Mouse (Mus musculus) left cerebral cortex, postnatal 14 days (tissue): ENCODE data around the gene Pabpc4. TPM values are rescaled to one million over a fixed set of nuclear protein-coding genes. Genes with fewer than 3 reads are reported as not detected.
"Not testable (repeated sequence)": the region's sequence is repeated elsewhere in the genome, so short reads cannot be mapped to it uniquely, and the experiment has no call there.

Source experiments
- DNase-seq, 2 experiments: peaks; one replicate each; pipeline ENCODE4 v3.0.0; 2021 to 2022; ENCODE audit warnings: low spot score in 2 of 2, mixed read lengths in 1 of 2
- intact Hi-C: fragments of 180-260 bp; cut with DNase I; formaldehyde crosslinking; loops from one replicate; pipeline ENCODE4 v1.15.1; 2025
- total RNA-seq, 2 experiments: library from RNA; stranded (reverse); gene quantifications; 2 replicates each; pipeline ENCODE4 v1.2.3; 2021

The Pabpc4 gene
- total RNA-seq, 2 experiments from 2014 or later = 37.2 to 39.2 TPM

- intact Hi-C loops = no loop called here
These were observed 72.0 kb downstream of the Pabpc4 start for GRCm38 (mm10) chr4:123334177-123334576.

GRCm38 (mm10) chr4:123335244-123335643 is 73.1 kb downstream of the Pabpc4 start:
- DNase-seq, intact Hi-C loops: not testable (repeated sequence)

More at GRCm38 (mm10) chr4:123334177-123334576, 72.0 kb downstream of the Pabpc4 start:
- DNase-seq = no peak

GRCm38 (mm10) chr4:123335796-123336585 is 73.8 kb downstream of the Pabpc4 start:
- DNase-seq = no peak
- intact Hi-C loops = no loop called here

GRCm38 (mm10) chr4:123337693-123338092 is 75.5 kb downstream of the Pabpc4 start:
- no peak for DNase-seq

GRCm38 (mm10) chr4:123340232-123340631 is 78.1 kb downstream of the Pabpc4 start:
- intact Hi-C loops = loop anchor here (5.0 kb wide), 1 partner anchor 33 kb away; no protein-coding TSS in a partner anchor
- DNase-seq = no peak

More at GRCm38 (mm10) chr4:123337693-123338092, 75.5 kb downstream of the Pabpc4 start:
- intact Hi-C loops = no loop called here

- DNase-seq = no peak
- intact Hi-C loops = loop anchor here (5.0 kb wide), 1 partner anchor 35 kb away; no protein-coding TSS in a partner anchor
These were observed 80.0 kb downstream of the Pabpc4 start for GRCm38 (mm10) chr4:123342091-123342641.

- peak; percentile 41 to 42 for DNase-seq
- intact Hi-C loops = loop anchor here (5.0 kb wide), 1 partner anchor 36 kb away; no protein-coding TSS in a partner anchor
These were observed 80.7 kb downstream of the Pabpc4 start, which contains the start of gene Bmp8a for GRCm38 (mm10) chr4:123342642-123343470. Gene Bmp8a, minus strand, starts transcription at chr4:123343252.

GRCm38 (mm10) chr4:123343471-123343789 is 81.3 kb downstream of the Pabpc4 start:
- DNase-seq = no peak
- intact Hi-C loops = loop anchor here (5.0 kb wide), 1 partner anchor 36 kb away; no protein-coding TSS in a partner anchor

Other genes starting within 250 kb of the Pabpc4 start
- gene Trit1, start 245.8 kb upstream of the Pabpc4 start, total RNA-seq = 10 to 100 TPM; 22.8 to 22.9 TPM
- under 1 TPM; 0.24 to 0.40 TPM for gene Bmp8b, start 157.2 kb upstream of the Pabpc4 start, total RNA-seq
- gene Oxct2b, start 146.1 kb upstream of the Pabpc4 start, total RNA-seq = under 1 TPM in 1 of 2 experiments, not detected in 1; 0.30 TPM
- 10 to 100 TPM; 20.7 to 22.6 TPM for gene Ppie, start 122.4 kb upstream of the Pabpc4 start, total RNA-seq
- gene Hpcal4, start 79.1 kb upstream of the Pabpc4 start, total RNA-seq = 100 to 1,000 TPM; 350 to 371 TPM
- gene Nt5c1a, start 60.8 kb upstream of the Pabpc4 start, total RNA-seq = 10 to 100 TPM; 10.1 to 11.0 TPM
- gene Heyl, start 28.8 kb upstream of the Pabpc4 start, total RNA-seq = 1 to 10 TPM; 6.4 to 7.1 TPM
- gene Oxct2a, start 61.3 kb downstream of the Pabpc4 start, total RNA-seq = not detected
- under 1 TPM; 0.24 to 0.30 TPM for gene Bmp8a, start 80.9 kb downstream of the Pabpc4 start, total RNA-seq